Mouse (Mus musculus) megakaryocyte, adult 5-6 weeks (primary cell): ENCODE measurements around the gene Hist1h2be. TPM values are rescaled to one million over a fixed set of nuclear protein-coding genes. Genes with fewer than 3 reads are reported as not detected.
"Not testable (repeated sequence)": the region's sequence is repeated elsewhere in the genome, so short reads cannot be mapped to it uniquely, and the experiment has no call there.

Source experiments
- ATAC-seq: 2 replicates; pipeline ENCODE4 v1.8.0; 2016; ENCODE audit warnings: mild to moderate bottlenecking, inconsistent platforms; ENCODE audit not compliant: poor library complexity, severe bottlenecking
- total RNA-seq, 2 experiments: library from RNA; stranded (forward) in 1 of 2; stranded (reverse) in 1 of 2; fragments of 153-499, 151-499 nt in 1 of 2; fragments of 221-1000, 200-1000 nt in 1 of 2; gene quantifications; 2 replicates each; pipeline versions ENCODE4 v1.2.3 to v1.2.4; 2015 to 2017

Hist1h2be gene
- total RNA-seq, 2 experiments from 2014 or later, result 16.4 to 110 TPM

- peak; percentile 60 for ATAC-seq
Measured at GRCm38 (mm10) chr13:23551146-23551834, 69.6 kb downstream of the Hist1h2be start, which contains the start of gene Hist1h4f. TSS of gene Hist1h4f (minus strand) at chr13:23551648.

- no peak for ATAC-seq
Measured at GRCm38 (mm10) chr13:23550761-23551145, 70.2 kb downstream of the Hist1h2be start.

GRCm38 (mm10) chr13:23546694-23547093 lies 74.2 kb downstream of the Hist1h2be start:
- ATAC-seq, result no peak

DNA sequence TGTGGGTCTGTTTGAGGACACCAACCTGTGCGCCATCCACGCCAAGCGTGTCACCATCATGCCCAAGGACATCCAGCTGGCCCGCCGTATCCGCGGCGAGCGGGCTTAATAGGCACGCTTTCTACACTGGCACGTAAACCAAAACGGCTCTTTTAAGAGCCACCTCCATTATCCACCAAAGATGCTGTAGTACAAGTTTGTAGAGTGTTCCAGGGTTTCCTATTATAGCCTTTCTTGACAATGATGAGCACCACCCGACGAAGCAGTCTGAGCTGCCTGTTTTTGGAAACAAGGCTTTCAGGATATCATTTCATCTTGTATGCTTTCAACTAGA lies 76.2 kb downstream of the Hist1h2be start:
- peak; percentile 14; the same call in 1 of the 2 replicates for ATAC-seq

DNA sequence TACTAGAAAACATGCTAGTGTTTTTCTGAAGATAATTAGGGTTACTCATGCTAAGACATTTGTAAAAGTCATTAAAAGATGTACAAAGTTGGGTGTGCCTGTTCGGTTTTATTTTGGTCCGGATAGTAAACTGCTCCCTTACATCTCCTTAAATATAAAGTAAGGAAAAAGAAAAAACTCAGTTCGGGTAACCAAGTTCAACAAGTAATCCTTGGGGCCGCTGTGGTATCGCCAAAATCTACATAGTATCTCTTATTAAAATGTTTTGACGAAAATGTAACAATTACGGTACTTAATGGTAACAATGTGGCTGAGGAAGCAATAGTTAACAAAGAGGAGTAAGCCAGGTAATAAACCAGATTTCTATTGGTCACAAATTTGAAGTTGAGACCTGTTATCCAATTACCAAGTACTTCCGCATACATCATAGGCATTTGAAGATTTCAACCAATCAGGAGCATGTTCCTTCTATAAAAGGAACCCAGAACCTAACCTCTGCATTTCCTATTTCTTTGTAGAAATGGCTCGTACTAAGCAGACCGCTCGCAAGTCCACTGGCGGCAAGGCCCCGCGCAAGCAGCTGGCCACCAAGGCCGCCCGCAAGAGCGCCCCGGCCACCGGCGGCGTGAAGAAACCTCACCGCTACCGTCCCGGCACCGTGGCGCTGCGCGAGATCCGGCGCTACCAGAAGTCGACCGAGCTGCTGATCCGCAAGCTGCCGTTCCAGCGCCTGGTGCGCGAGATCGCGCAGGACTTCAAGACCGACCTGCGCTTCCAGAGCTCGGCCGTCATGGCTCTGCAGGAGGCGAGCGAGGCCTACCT lies 76.7 kb downstream of the Hist1h2be start, which contains the start of gene Hist1h3f:
Gene Hist1h3f, plus strand, starts transcription at position 88 of the 822 bp plus-strand sequence.
- ATAC-seq, result peak; percentile 83

- peak; percentile 88 for ATAC-seq
Measured at GRCm38 (mm10) chr13:23542999-23543607, 77.8 kb downstream of the Hist1h2be start, which contains the start of gene Hist1h2bh. TSS of gene Hist1h2bh (minus strand) at chr13:23543392.

GRCm38 (mm10) chr13:23542225-23542980 lies 78.5 kb downstream of the Hist1h2be start:
- not testable (repeated sequence) for ATAC-seq

DNA sequence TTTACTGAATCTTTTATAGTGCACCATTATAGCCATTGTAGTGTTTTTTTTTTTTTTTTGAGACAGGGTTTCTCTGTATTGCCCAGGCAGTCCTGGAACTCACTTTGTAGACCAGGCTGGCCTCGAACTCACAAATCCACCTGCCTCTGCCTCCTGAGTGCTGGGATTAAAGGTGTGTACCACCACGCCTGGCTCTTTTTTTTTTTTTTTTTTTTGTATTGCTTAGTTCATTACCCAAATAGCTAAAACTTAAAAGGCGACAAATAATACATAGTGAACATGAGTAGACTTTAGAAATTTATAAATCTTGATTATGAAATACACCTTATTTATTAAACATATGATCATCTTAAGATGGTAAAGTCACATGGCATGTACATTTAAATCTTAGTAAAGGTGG lies 79.4 kb downstream of the Hist1h2be start:
- no peak for ATAC-seq

GRCm38 (mm10) chr13:23539821-23540220 lies 81.1 kb downstream of the Hist1h2be start:
- not testable (repeated sequence) for ATAC-seq

GRCm38 (mm10) chr13:23538249-23538648 lies 82.7 kb downstream of the Hist1h2be start:
- ATAC-seq, result peak; percentile 39; the same call in 1 of the 2 replicates

- ATAC-seq, result no peak
Measured at GRCm38 (mm10) chr13:23537006-23537710, 83.8 kb downstream of the Hist1h2be start.

- no peak for ATAC-seq
Measured at GRCm38 (mm10) chr13:23536076-23536822, 84.7 kb downstream of the Hist1h2be start.

- ATAC-seq, result peak; percentile 67
Measured at GRCm38 (mm10) chr13:23535137-23536075, 85.5 kb downstream of the Hist1h2be start, which contains the start of gene Hist1h3g. TSS of gene Hist1h3g (plus strand) at chr13:23535422.

- ATAC-seq, result no peak
Measured at GRCm38 (mm10) chr13:23534368-23535131, 86.4 kb downstream of the Hist1h2be start.
